Mouse (Mus musculus) liver, embryonic 14 days (tissue): Measurements from ENCODE around the gene Gm47995. TPM values are rescaled to one million over a fixed set of nuclear protein-coding genes. Genes with fewer than 3 reads are reported as not detected.

ENCODE experiments used
- polyA plus RNA-seq: library from polyadenylated mRNA; depleted of rRNA; stranded (reverse); fragments of >200 nt; gene quantifications from 2 replicates; pipeline ENCODE4 v1.2.3, GENCODE M21; 2012; rRNA removed

Gm47995 gene
- 0.59 and 1.1 TPM in 2 replicates for polyA plus RNA-seq

GRCm38 (mm10) chr1:151198120-151198519 is at the start of gene Gm47995:
Gene Gm47995, plus strand, starts transcription at chr1:151198448.

GRCm38 (mm10) chr1:151182266-151182665 is 16.0 kb upstream of the Gm47995 start, which contains the start of gene Gm47985:
Gene Gm47985, plus strand, starts transcription at chr1:151182537.

GRCm38 (mm10) chr1:151192075-151192474 is 6.2 kb upstream of the Gm47995 start, which contains the start of gene Gm8947:
Gene Gm8947, plus strand, starts transcription at chr1:151192376.

GRCm38 (mm10) chr1:151203818-151204217 is 5.6 kb downstream of the Gm47995 start, which contains the start of gene 3110040M04Rik:
Gene 3110040M04Rik, plus strand, starts transcription at chr1:151204121.

GRCm38 (mm10) chr1:151209824-151210355 is 11.6 kb downstream of the Gm47995 start, which contains the start of gene Gm47996:
Gene Gm47996, plus strand, starts transcription at chr1:151210131.

Other genes starting within 250 kb of the Gm47995 start
- 2.7 and 3.8 TPM in 2 replicates for gene Hmcn1, start 205.0 kb upstream of the Gm47995 start, polyA plus RNA-seq
- gene Gm47985, start 15.9 kb upstream of the Gm47995 start, polyA plus RNA-seq, result 1.2 and 1.8 TPM in 2 replicates
- gene Gm8947, start 6.1 kb upstream of the Gm47995 start, polyA plus RNA-seq, result 0.48 and 0.89 TPM in 2 replicates
- 0.96 and 1.0 TPM in 2 replicates for gene 3110040M04Rik, start 5.7 kb downstream of the Gm47995 start, polyA plus RNA-seq
- gene Gm47996, start 11.7 kb downstream of the Gm47995 start, polyA plus RNA-seq, result 0.46 and 0.48 TPM in 2 replicates
- gene Ivns1abp, start 146.0 kb downstream of the Gm47995 start, polyA plus RNA-seq, result 59.5 and 70.5 TPM in 2 replicates
- gene Swt1, start 230.0 kb downstream of the Gm47995 start, polyA plus RNA-seq, result 10.8 and 11.4 TPM in 2 replicates
- 9.3 and 10.8 TPM in 2 replicates for gene Trmt1l, start 230.1 kb downstream of the Gm47995 start, polyA plus RNA-seq